Mouse (Mus musculus) cerebellum, adult 9-11 months (tissue): ENCODE data around the gene Urb2.
"Not testable (repeated sequence)": the region's sequence is repeated elsewhere in the genome, so short reads cannot be mapped to it uniquely, and the experiment has no call there.

Experiments used
- DNase-seq: peaks from one replicate; pipeline ENCODE4 v3.0.0; 2022

Urb2 gene

GRCm38 (mm10) chr8:124021237-124022227, at the start of gene Urb2, which contains the start of gene Taf5l:
Urb2 (plus strand) TSS chr8:124021508.
Taf5l (minus strand) TSS chr8:124021397.
- peak; percentile 93 for DNase-seq

GRCm38 (mm10) chr8:123973495-123973894, 47.8 kb upstream of the Urb2 start:
- no peak for DNase-seq

- no peak for DNase-seq
Observed at GRCm38 (mm10) chr8:123977499-123977898, 43.8 kb upstream of the Urb2 start.

GRCm38 (mm10) chr8:123978166-123978838, 43.0 kb upstream of the Urb2 start:
- peak; percentile 40 for DNase-seq

GRCm38 (mm10) chr8:123978926-123979325, 42.4 kb upstream of the Urb2 start:
- DNase-seq = no peak

GRCm38 (mm10) chr8:123980239-123980638, 41.1 kb upstream of the Urb2 start:
- DNase-seq = no peak

- DNase-seq = no peak
Observed at GRCm38 (mm10) chr8:123981674-123982073, 39.6 kb upstream of the Urb2 start.

- peak; percentile 61 for DNase-seq
Observed at GRCm38 (mm10) chr8:123982291-123982793, 39.0 kb upstream of the Urb2 start.

- peak; percentile 92 for DNase-seq
Observed at GRCm38 (mm10) chr8:123982826-123983400, 38.4 kb upstream of the Urb2 start, which contains the start of gene Abcb10. Abcb10 (minus strand) TSS chr8:123983122.

GRCm38 (mm10) chr8:123988605-123989038, 32.7 kb upstream of the Urb2 start:
- no peak for DNase-seq

GRCm38 (mm10) chr8:123989128-123989527, 32.2 kb upstream of the Urb2 start:
- DNase-seq = no peak

- DNase-seq = no peak
Observed at GRCm38 (mm10) chr8:123990277-123991049, 30.8 kb upstream of the Urb2 start.

GRCm38 (mm10) chr8:123992587-123992986, 28.7 kb upstream of the Urb2 start:
- no peak for DNase-seq

- no peak for DNase-seq
Observed at GRCm38 (mm10) chr8:123993597-123993996, 27.7 kb upstream of the Urb2 start.

- no peak for DNase-seq
Observed at GRCm38 (mm10) chr8:123993997-123994396, 27.3 kb upstream of the Urb2 start.

- DNase-seq = no peak
Observed at GRCm38 (mm10) chr8:123999568-123999967, 21.7 kb upstream of the Urb2 start.

- DNase-seq = no peak
Observed at GRCm38 (mm10) chr8:124002546-124003108, 18.7 kb upstream of the Urb2 start.

GRCm38 (mm10) chr8:124007829-124008228, 13.5 kb upstream of the Urb2 start:
- DNase-seq = no peak

- no peak for DNase-seq
Observed at GRCm38 (mm10) chr8:124011580-124011979, 9.7 kb upstream of the Urb2 start.

GRCm38 (mm10) chr8:124011989-124012586, 9.2 kb upstream of the Urb2 start:
- DNase-seq = no peak

- DNase-seq = not testable (repeated sequence)
Observed at GRCm38 (mm10) chr8:124014299-124014698, 7.0 kb upstream of the Urb2 start.
